Mouse (Mus musculus): ENCODE results near the gene Atxn1.

The Atxn1 gene

GRCm38 (mm10) chr13:45827619-45828018, 137.2 kb downstream of the Atxn1 start:
- no peak for DNase-seq (ENCODE audit: low spot score)

GRCm38 (mm10) chr13:45827046-45827596, 137.7 kb downstream of the Atxn1 start:
- no peak for DNase-seq (ENCODE audit: low spot score)

GRCm38 (mm10) chr13:45822491-45822829, 142.3 kb downstream of the Atxn1 start:
- DNase-seq (ENCODE audit: low spot score): no peak

- DNase-seq (ENCODE audit: low spot score): no peak
Observed at GRCm38 (mm10) chr13:45821764-45822490, 142.9 kb downstream of the Atxn1 start.

GRCm38 (mm10) chr13:45820473-45821230, 144.2 kb downstream of the Atxn1 start:
- no peak for DNase-seq (ENCODE audit: low spot score)

DNA sequence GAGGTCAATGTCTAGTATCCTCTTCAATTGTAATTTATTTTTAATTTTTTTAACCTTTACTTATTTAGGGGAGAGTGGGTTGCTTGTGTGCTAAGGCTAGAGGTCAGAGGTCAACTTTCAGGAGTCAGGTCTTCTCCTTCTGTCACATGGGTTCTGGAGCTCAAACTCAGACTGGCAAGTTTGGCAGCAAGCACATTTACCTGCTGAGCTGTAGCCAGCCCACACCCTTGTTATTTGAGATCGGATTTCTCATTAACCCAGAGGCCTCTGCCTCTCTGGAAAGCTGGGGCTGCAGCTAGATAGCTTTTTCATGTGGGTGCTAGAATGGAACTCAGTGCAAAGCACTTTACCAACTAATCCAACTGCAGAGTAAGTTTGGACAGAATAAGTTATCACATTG, 148.1 kb downstream of the Atxn1 start:
- no peak for DNase-seq (ENCODE audit: low spot score)

GRCm38 (mm10) chr13:45809777-45810410, 154.9 kb downstream of the Atxn1 start:
- peak; percentile 63 for DNase-seq (ENCODE audit: low spot score)

GRCm38 (mm10) chr13:45807593-45808043, 157.2 kb downstream of the Atxn1 start:
- DNase-seq (ENCODE audit: low spot score): peak; percentile 83

DNA sequence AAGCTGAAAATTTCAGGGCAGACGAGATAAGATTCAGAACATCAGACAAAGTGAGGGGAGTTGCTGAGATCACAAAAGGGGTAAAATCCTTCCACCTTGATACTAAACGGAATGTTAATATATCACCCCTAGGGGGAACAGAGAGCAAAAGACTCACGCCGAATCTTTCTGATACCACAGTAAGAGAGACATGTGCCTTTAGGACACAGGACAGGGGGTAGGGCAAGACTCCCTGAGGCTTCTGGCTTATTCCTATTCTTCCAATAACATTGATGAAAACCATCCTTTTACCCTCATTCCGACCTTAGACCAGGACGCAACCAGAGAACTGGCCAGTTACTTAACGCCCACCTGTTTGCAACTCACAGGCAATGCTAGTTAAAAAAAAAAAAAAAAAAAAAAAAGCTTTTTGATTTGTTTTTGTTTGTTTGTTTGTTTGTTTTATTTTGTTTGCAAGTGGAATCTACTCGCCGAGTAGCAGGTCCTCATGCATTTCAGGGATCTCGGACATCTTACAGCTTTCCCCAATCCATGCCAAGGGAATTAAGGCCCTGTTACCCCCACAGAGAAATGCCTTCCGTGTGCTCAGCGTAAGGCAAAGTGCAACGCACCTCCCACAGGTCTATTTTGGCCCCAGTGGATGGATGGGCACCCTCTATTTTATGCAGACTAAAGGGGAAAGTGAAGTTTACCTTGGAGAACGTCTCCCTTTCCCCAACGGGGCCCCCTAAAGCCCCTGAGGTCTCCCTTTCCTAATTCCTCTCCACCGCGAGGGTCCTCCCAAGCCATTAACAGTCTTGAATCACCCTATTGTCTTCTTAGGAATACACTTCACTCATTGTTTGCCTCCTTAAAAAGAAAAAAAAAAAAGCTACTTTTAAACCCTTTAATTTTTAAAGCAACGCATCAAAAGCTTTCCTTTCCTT, 157.9 kb downstream of the Atxn1 start:
- peak; percentile 43 for DNase-seq (ENCODE audit: low spot score)

GRCm38 (mm10) chr13:45805915-45806599, 158.8 kb downstream of the Atxn1 start:
- peak; percentile 38 for DNase-seq (ENCODE audit: low spot score)

DNA sequence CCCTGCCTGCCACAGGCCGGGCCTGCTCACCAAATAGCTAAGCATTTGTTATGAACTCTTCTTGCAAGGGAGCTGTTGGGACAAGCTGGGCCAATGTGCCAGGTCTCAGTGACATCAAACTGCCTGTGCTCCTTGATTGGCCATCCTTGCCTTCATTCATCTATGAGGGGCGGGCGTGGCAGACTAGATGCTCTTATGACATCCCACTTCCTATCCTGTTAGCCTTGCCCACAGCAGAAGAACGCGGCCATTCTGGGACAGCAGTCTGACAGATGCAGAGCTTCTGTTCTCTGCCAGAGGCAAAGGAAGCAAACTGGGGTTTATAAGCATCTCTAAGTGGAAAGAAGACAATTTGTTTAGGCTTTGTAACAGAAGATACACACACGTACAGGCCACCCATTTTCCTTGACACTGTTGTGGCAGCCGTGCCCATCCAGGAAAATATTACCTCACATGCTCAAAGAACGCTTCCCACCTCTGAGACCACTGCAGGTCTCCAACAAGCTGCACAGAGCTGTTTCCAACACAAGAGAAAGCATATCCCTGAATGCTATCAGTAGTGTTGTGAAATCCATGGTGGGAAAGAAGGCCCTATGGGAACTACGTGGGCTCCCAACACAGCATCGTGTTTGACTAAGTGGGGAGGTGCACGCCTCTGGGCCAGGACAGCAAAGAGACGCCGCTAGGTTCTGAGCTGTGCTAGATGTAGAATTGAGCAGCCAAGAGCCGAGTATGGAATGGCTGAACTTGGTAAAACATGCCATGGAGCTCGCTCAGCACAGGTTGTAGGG, 162.0 kb downstream of the Atxn1 start:
- no peak for DNase-seq (ENCODE audit: low spot score)

DNA sequence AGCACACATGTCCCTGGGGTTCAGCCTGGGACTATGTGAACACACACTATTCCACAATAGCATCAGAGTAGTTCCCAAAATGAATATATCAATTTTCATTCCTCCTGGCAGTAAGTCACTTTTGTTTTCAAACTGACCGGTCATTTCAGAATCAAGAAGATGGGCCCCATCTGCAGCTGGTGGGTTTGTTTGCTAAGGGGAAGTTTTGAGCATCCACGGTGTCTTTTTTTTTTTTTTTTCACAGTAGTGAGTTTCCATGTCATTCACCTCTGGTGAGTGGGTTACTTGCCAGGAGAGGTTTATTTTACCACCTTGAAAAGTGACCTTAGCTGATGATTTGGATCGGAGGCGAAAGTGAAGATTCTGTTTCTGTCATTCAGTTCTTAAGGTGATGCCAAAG, 166.6 kb downstream of the Atxn1 start:
- no peak for DNase-seq (ENCODE audit: low spot score)

DNA sequence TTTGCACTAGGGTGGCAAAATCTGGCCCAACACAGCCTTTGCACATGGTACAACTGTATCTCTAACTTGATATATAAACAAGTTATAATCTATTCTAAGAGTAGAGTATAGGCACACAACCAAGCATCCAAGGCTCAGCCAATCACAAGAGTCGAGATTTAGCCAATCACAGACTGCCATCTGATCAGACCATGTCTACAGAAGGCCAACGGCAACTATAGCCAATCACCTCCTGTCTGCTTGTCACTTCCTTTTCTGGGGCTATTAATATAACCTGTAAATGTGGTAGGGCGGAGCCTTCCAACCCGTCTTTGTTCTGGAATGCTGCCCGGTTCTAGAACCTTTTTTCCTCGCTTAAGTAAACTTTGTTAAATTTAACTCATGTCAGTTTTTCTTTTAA, 167.1 kb downstream of the Atxn1 start:
- DNase-seq (ENCODE audit: low spot score): no peak

DNA sequence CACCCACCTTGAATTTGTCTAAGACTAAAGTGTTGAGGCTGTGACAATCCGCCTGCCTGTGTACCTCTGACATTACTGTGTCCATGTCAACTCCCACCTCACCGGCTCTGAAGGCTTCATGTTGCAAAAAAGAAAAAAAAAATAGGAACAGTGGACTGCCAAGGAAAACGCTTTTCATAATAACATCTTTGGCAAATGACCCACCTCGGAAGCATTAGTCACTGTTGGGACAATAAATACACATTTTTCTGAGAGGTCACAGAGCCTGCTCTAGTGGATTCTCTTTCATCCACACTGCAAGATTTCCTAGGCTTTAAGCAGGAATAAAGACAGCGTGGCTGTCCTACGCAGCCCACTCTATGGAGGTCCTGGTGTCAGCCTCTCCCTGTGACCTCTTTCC, 168.5 kb downstream of the Atxn1 start:
- DNase-seq (ENCODE audit: low spot score): no peak

GRCm38 (mm10) chr13:45793796-45794195, 171.0 kb downstream of the Atxn1 start:
- no peak for DNase-seq (ENCODE audit: low spot score)

DNA sequence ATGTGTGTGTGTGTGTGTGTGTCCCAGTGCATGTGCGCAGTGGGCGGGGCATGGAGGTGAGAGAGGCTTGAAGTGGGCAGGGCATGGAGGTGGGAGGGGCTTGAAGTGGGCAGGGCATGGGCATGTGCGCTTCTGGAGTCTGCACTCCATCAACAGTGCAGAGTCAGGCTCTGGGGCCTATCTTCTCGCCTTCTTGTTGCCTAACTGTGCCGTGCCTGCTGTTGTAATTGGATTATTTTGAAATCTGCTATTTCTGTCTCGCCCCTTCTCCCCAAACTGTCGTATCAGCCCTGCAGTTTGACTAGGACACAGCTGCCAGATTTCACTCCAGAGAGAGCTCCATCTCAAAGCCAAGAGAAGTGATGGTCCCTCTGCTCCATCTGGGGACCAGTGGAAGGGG, 178.4 kb downstream of the Atxn1 start:
- no peak for DNase-seq (ENCODE audit: low spot score)

DNA sequence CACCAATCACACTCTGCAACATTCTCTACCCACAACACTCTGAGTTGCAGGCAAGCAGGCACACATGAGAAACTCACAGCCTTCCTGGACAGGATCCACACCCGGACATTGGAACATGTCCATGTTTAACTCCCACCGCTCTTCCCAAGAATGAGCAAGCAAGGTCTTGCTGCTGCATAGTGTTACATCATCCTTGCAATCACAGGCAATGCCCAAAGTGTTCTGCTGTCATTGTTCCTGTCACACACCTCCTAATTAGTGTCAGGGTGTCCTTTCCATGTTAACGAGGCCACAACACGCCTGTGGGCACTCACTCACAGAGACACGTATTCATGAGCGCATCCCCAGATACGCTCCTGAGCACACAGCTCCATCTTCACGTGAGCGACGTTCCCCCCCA, 181.1 kb downstream of the Atxn1 start:
- DNase-seq (ENCODE audit: low spot score): no peak

- no peak for DNase-seq (ENCODE audit: low spot score)
Observed at GRCm38 (mm10) chr13:45778750-45779149, 186.1 kb downstream of the Atxn1 start.

DNA sequence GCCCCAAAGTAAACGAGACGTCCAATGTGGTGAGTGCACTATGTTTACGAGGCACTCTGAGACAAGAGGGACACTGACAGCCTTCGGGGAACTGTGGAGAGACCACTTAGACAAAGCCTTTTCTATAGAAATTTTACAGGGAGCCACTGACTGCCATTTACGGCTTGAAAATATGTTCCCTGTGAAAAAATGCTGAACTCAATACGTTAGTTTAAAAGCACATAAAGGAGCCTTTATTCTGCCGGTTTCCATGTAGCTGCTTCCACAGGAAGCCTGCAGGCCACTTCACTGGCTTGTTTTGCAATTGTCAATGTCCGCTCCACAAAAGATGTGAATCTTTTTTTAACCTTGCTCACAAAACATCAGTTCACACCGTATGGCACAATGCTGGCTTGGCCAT, 186.6 kb downstream of the Atxn1 start:
- DNase-seq (ENCODE audit: low spot score): no peak

- no peak for DNase-seq (ENCODE audit: low spot score)
Observed at GRCm38 (mm10) chr13:45775516-45775915, 189.3 kb downstream of the Atxn1 start.
